Mouse (Mus musculus): ENCODE results near the gene Anxa8. TPM values are rescaled to one million over a fixed set of nuclear protein-coding genes. Genes with fewer than 3 reads are reported as not detected.
A peak's percentile ranks its signal among the peaks of the same experiment; 100 is the strongest.

Gene Anxa8
- polyA plus RNA-seq, 1 experiment from 2014 or later, result 5.3 TPM

- WGBS, result 74% methylated on average over 4 of the region's 4 CpGs
- Histone ChIP-seq H3K9me3 (replicated peaks; ENCODE audit: control insufficient read depth, low read length) (no peaks in the 10 kb centered on the region), H3K4me2 (ENCODE audit: low read depth, low read length) (no peak overlapping the region), H3K27me3 (ENCODE audit: control insufficient read depth, insufficient read depth, low read length) (no peaks in the 10 kb centered on the region), H3K36me3 (replicated peaks; ENCODE audit: control insufficient read depth, insufficient read depth, low read depth, low read length) (no peaks in the 10 kb centered on the region), H3K9ac (replicated peaks; ENCODE audit: low read length) (no peak overlapping the region), H3K4me1 (ENCODE audit: control insufficient read depth, insufficient read depth, low read length) (no peaks in the 10 kb centered on the region), H3K27ac (replicated peaks; ENCODE audit: low read depth, low read length) (no peak overlapping the region), H3K4me3 (ENCODE audit: low read depth, low read length) (no peak overlapping the region)
- no peak for ATAC-seq (replicated peaks; ENCODE audit: insufficient number of reproducible peaks, low FRiP score, low TSS enrichment, low read depth)
- DNase-seq (ENCODE audit: low spot score), result no peak
These were observed 7.5 kb upstream of the Anxa8 start for GRCm38 (mm10) chr14:34078293-34078692.

DNA sequence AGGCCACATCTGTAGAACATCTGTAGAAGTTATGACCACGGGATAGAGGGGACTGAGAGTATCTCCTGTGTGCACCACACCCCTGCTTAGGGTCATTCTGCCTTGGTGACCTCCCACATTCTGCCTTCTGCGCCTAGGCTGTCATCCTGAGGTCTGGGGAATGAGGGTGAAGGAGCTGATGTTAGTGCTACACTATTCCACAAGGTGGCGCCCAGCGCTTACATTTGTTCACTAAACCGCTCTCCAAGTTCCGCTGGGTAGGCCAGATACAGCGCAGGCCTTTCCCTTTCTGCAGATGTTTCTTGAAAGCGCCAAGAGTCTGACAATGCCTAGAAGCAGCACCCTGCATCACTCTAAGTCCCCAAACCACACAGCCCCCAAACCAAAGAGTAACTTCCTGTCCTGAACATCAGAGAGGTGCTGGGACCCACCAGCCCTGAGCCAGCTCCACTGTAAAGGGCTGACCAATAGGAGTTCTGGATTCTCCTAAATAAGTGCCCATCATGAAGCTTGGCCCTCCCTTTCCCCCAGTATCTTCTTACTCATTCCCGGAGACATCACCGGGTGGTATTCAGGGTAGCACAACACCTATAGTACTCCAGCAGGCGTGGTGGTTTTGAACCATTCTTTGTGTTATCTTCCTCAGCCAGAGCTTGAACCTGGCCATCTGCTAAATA lies 5.3 kb upstream of the Anxa8 start:
- no peaks in the 10 kb centered on the region for H3K36me3 ChIP-seq (replicated peaks; ENCODE audit: control insufficient read depth, insufficient read depth, low read depth, low read length)
- H3K9me3 ChIP-seq (replicated peaks; ENCODE audit: control insufficient read depth, low read length), result no peaks in the 10 kb centered on the region
- no peak overlapping the region for H3K4me2 ChIP-seq (ENCODE audit: low read depth, low read length)
- no peak overlapping the region for H3K4me3 ChIP-seq (ENCODE audit: low read depth, low read length)
- no peaks in the 10 kb centered on the region for H3K27me3 ChIP-seq (ENCODE audit: control insufficient read depth, insufficient read depth, low read length)
- DNase-seq (ENCODE audit: low spot score) (peak; percentile 93), ATAC-seq (replicated peaks; ENCODE audit: insufficient number of reproducible peaks, low FRiP score, low TSS enrichment, low read depth) (peak; percentile 76; the same call in 1 of the 2 replicates)
- no peak overlapping the region for H3K27ac ChIP-seq (replicated peaks; ENCODE audit: low read depth, low read length)
- no peaks in the 10 kb centered on the region for H3K4me1 ChIP-seq (ENCODE audit: control insufficient read depth, insufficient read depth, low read length)
- WGBS, result 12% methylated on average over 11 of the region's 11 CpGs
- H3K9ac ChIP-seq (replicated peaks; ENCODE audit: low read length), result no peak overlapping the region

DNA sequence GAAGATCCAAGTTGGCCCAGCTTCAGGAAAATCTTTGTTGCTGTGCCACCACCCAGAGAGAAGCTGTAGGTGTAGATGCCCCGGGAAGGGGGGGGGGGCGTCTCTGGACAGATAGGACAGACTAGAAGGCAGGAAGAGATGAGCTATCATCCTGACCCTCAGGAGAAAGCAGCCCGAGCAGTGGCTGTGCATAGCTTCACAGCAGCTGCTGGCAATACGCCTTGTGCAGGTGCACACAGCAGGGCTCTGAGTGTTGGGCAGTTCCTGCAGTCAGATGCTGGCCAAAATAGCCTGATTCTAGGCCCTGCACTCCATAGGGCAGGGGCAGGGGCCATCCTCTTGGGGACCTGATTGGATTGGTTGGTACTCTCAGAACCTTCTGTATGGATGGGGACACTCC lies 1.0 kb downstream of the Anxa8 start:
- Histone ChIP-seq H3K36me3 (replicated peaks; ENCODE audit: control insufficient read depth, insufficient read depth, low read depth, low read length) (no peaks in the 10 kb centered on the region), H3K4me2 (ENCODE audit: low read depth, low read length) (no peak overlapping the region), H3K27me3 (ENCODE audit: control insufficient read depth, insufficient read depth, low read length) (no peaks in the 10 kb centered on the region), H3K9me3 (replicated peaks; ENCODE audit: control insufficient read depth, low read length) (no peaks in the 10 kb centered on the region), H3K4me3 (ENCODE audit: low read depth, low read length) (no peak overlapping the region), H3K4me1 (ENCODE audit: control insufficient read depth, insufficient read depth, low read length) (no peaks in the 10 kb centered on the region), H3K27ac (replicated peaks; ENCODE audit: low read depth, low read length) (no peak overlapping the region), H3K9ac (replicated peaks; ENCODE audit: low read length) (no peak overlapping the region)
- DNase-seq (ENCODE audit: low spot score) (no peak), ATAC-seq (replicated peaks; ENCODE audit: insufficient number of reproducible peaks, low FRiP score, low TSS enrichment, low read depth) (no peak)
- WGBS, result 56% methylated on average over 4 of the region's 4 CpGs

DNA sequence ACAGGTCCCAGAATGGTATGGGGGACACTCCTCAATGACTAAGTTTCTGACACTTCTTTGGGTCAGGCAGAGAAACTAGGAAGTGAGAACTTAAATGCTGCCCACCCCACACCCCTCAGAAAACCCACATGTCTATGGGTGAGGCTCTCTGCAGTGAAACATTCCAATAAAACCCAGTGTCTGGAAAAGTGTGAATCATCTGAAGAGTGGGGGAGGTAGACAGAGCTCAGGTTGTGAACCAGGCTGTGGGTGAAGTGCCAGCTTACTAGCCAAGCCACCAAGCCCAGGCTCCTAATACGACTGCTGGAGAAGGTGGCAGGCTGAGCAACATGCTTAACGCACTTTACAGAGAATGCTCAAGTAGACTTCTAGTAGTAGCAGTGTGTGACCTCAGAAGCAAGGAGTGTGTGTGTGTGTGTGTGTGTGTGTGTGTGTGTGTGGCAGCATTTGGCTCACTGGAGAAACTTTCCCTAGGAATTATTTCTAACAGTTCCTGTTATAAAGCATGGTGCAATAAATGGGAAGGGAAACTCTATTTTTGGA lies 2.1 kb downstream of the Anxa8 start:
- DNase-seq (ENCODE audit: low spot score) (no peak), ATAC-seq (replicated peaks; ENCODE audit: insufficient number of reproducible peaks, low FRiP score, low TSS enrichment, low read depth) (no peak)
- WGBS, result 73% methylated on average over 2 of the region's 2 CpGs
- Histone ChIP-seq H3K27me3 (ENCODE audit: control insufficient read depth, insufficient read depth, low read length) (no peaks in the 10 kb centered on the region), H3K4me1 (ENCODE audit: control insufficient read depth, insufficient read depth, low read length) (no peaks in the 10 kb centered on the region), H3K9ac (replicated peaks; ENCODE audit: low read length) (no peak overlapping the region), H3K9me3 (replicated peaks; ENCODE audit: control insufficient read depth, low read length) (no peaks in the 10 kb centered on the region), H3K4me2 (ENCODE audit: low read depth, low read length) (no peak overlapping the region), H3K27ac (replicated peaks; ENCODE audit: low read depth, low read length) (no peak overlapping the region), H3K4me3 (ENCODE audit: low read depth, low read length) (no peak overlapping the region), H3K36me3 (replicated peaks; ENCODE audit: control insufficient read depth, insufficient read depth, low read depth, low read length) (no peaks in the 10 kb centered on the region)

DNA sequence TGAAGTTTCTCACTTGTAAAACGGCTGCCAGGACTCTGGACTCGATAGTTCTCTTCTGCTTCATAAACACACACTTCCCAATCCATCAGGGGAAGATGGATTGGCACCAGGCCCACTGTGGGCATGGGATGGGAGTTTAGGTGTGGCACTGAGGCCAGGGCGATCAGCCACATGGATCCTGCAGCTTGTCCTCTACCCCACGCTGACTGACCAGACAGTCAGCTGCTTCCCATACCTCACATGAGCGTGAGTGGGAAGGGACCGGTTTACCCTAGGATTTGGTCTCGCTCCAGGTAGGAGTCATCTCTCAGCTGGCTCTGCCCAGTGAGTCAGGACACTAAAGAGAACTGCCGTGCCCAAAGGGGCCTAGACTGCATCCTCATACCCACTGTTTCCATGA lies 4.0 kb downstream of the Anxa8 start:
- Histone ChIP-seq H3K27ac (replicated peaks; ENCODE audit: low read depth, low read length) (no peak overlapping the region), H3K9me3 (replicated peaks; ENCODE audit: control insufficient read depth, low read length) (no peaks in the 10 kb centered on the region), H3K9ac (replicated peaks; ENCODE audit: low read length) (no peak overlapping the region), H3K4me1 (ENCODE audit: control insufficient read depth, insufficient read depth, low read length) (no peaks in the 10 kb centered on the region), H3K4me3 (ENCODE audit: low read depth, low read length) (no peak overlapping the region), H3K27me3 (ENCODE audit: control insufficient read depth, insufficient read depth, low read length) (no peaks in the 10 kb centered on the region), H3K36me3 (replicated peaks; ENCODE audit: control insufficient read depth, insufficient read depth, low read depth, low read length) (no peaks in the 10 kb centered on the region), H3K4me2 (ENCODE audit: low read depth, low read length) (no peak overlapping the region)
- ATAC-seq (replicated peaks; ENCODE audit: insufficient number of reproducible peaks, low FRiP score, low TSS enrichment, low read depth) (no peak), DNase-seq (ENCODE audit: low spot score) (no peak)
- WGBS, result 83% methylated on average over 8 of the region's 8 CpGs

DNA sequence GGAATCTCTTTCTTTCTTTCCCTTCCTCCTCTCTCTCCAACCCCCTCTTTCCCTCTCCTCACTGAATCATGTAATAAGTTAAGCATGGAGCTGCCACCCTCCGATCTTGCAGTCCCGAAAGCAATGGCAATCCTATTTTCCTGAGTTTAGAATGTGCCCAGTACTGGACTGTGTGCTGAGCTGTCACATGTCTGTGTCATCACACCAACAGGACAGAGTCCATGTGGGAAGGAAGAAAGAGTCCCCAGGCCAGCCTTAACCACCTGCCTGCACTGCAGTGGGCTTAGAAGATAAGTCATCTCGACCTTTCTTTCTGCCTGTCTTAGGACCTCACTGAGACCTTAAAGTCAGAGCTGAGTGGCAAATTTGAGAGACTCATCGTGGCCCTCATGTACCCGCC lies 5.7 kb downstream of the Anxa8 start:
- Histone ChIP-seq H3K4me2 (ENCODE audit: low read depth, low read length) (no peak overlapping the region), H3K4me3 (ENCODE audit: low read depth, low read length) (no peak overlapping the region), H3K4me1 (ENCODE audit: control insufficient read depth, insufficient read depth, low read length) (no peaks in the 10 kb centered on the region), H3K9ac (replicated peaks; ENCODE audit: low read length) (no peak overlapping the region), H3K9me3 (replicated peaks; ENCODE audit: control insufficient read depth, low read length) (no peaks in the 10 kb centered on the region), H3K36me3 (replicated peaks; ENCODE audit: control insufficient read depth, insufficient read depth, low read depth, low read length) (no peaks in the 10 kb centered on the region), H3K27ac (replicated peaks; ENCODE audit: low read depth, low read length) (no peak overlapping the region), H3K27me3 (ENCODE audit: control insufficient read depth, insufficient read depth, low read length) (no peaks in the 10 kb centered on the region)
- DNase-seq (ENCODE audit: low spot score) (no peak), ATAC-seq (replicated peaks; ENCODE audit: insufficient number of reproducible peaks, low FRiP score, low TSS enrichment, low read depth) (no peak)
- 84% methylated on average over 5 of the region's 5 CpGs for WGBS

DNA sequence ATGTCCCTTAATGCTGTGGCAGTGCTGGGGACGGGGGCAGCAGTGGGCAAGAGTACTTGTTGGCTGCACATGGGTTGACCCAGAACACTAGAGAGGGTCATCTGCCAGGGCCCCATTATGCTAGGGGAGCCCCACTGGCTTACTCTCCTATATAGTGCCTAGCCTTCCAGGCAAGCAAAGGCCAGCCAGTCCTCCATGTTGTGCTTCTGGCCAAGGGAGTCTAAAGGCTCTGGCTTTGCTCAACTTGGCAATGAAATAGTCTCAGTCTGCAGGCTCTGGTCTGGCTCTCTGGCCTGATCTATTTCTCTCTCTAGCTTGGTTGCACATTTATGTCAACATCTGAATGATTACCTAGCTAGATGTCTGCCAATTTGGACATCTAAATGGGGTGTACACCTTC lies 7.1 kb downstream of the Anxa8 start:
- Histone ChIP-seq H3K36me3 (replicated peaks; ENCODE audit: control insufficient read depth, insufficient read depth, low read depth, low read length) (no peaks in the 10 kb centered on the region), H3K9ac (replicated peaks; ENCODE audit: low read length) (no peak overlapping the region), H3K27me3 (ENCODE audit: control insufficient read depth, insufficient read depth, low read length) (no peaks in the 10 kb centered on the region), H3K9me3 (replicated peaks; ENCODE audit: control insufficient read depth, low read length) (no peaks in the 10 kb centered on the region), H3K4me1 (ENCODE audit: control insufficient read depth, insufficient read depth, low read length) (no peaks in the 10 kb centered on the region), H3K4me2 (ENCODE audit: low read depth, low read length) (no peak overlapping the region), H3K27ac (replicated peaks; ENCODE audit: low read depth, low read length) (no peak overlapping the region), H3K4me3 (ENCODE audit: low read depth, low read length) (no peak overlapping the region)
- DNase-seq (ENCODE audit: low spot score), result no peak
- 87% methylated on average over 1 of the region's 1 CpGs for WGBS
- ATAC-seq (replicated peaks; ENCODE audit: insufficient number of reproducible peaks, low FRiP score, low TSS enrichment, low read depth), result no peak

- no peaks in the 10 kb centered on the region for H3K27me3 ChIP-seq (ENCODE audit: control insufficient read depth, insufficient read depth, low read length)
- H3K4me3 ChIP-seq (ENCODE audit: low read depth, low read length), result no peak overlapping the region
- no peaks in the 10 kb centered on the region for H3K4me1 ChIP-seq (ENCODE audit: control insufficient read depth, insufficient read depth, low read length)
- H3K27ac ChIP-seq (replicated peaks; ENCODE audit: low read depth, low read length), result no peak overlapping the region
- ATAC-seq (replicated peaks; ENCODE audit: insufficient number of reproducible peaks, low FRiP score, low TSS enrichment, low read depth) (no peak), DNase-seq (ENCODE audit: low spot score) (no peak)
- H3K36me3 ChIP-seq (replicated peaks; ENCODE audit: control insufficient read depth, insufficient read depth, low read depth, low read length), result no peaks in the 10 kb centered on the region
- WGBS, result 75% methylated on average over 5 of the region's 5 CpGs
- no peaks in the 10 kb centered on the region for H3K9me3 ChIP-seq (replicated peaks; ENCODE audit: control insufficient read depth, low read length)
- H3K9ac ChIP-seq (replicated peaks; ENCODE audit: low read length), result no peak overlapping the region
- H3K4me2 ChIP-seq (ENCODE audit: low read depth, low read length), result no peak overlapping the region
These were observed 10.4 kb downstream of the Anxa8 start for GRCm38 (mm10) chr14:34096161-34096560.
